In genomic region chr1:115852206-115852605, GRCm38 (mm10) we compare ENCODE assay signal across 24 mouse cellular contexts.
A peak's percentile ranks its signal among the peaks of the same experiment; 100 is the strongest.
DNase-seq lines count a peak whose midpoint lies in the region; ATAC-seq and TF ChIP-seq lines count a peak whose summit lies in the region.
"Had no signal": no experiment of that assay in that cellular context is flagged by ENCODE, and none has a peak within 500 bp of the region (broad histone marks: within the 10 kb centered on the region; RNA-seq: fewer than 3 reads in every experiment).

No protein-coding gene starts in this region.

- no peak for TF ChIP-seq CTCF in left cerebral cortex, adult 2 months (IDR thresholded peaks at IDR 0.05)

- no peak overlapping the region for H3K4me3 ChIP-seq in left cerebral cortex, adult 2 months
- H3K4me3 ChIP-seq: forebrain, embryonic 12.5 days; heart, adult 2 months; heart, embryonic 10.5 days; heart, embryonic 13.5 days had no signal

- intact Hi-C loops in left cerebral cortex, adult 2 months (cut with DNase I), result no loop called here
- intact Hi-C loops in left cerebral cortex, postnatal 36 days (cut with DNase I), result no loop called here

- 0 out of 2 replicates have a peak overlapping the region, but pooled peaks have one; percentile 36 for H3K27ac ChIP-seq in left cerebral cortex, adult 2 months
- H3K27ac ChIP-seq: forebrain, embryonic 12.5 days; heart, adult 2 months; heart, embryonic 10.5 days; heart, embryonic 13.5 days; hindbrain, embryonic 14.5 days; hindbrain, postnatal 0 days had no signal

- DNase-seq in frontal cortex, postnatal 36 days (ENCODE audit: low spot score in 2 of 2), result no peak
- DNase-seq in left cerebral cortex, adult 2 months (ENCODE audit: extremely low spot score in 1 of 2, low spot score in 2 of 2), result no peak
- DNase-seq in left cerebral cortex, postnatal 36 days (ENCODE audit: low spot score in 2 of 2), result no peak
- DNase-seq in telencephalon, adult 2 months (ENCODE audit: low read depth, low spot score), result peak; percentile 65
- DNase-seq in urinary bladder, postnatal 4 days (ENCODE audit: low spot score in 2 of 2), result no peak
- DNase-seq: adrenal gland, adult 2 months; adrenal gland, postnatal 14 days; cerebellum, adult 18-20 months; cerebellum, adult 9-10 months; cerebellum, postnatal 14 days; gastrocnemius, postnatal 36 days; heart, adult 2 months; heart, postnatal 14 days; heart, postnatal 4 days had no signal

- ATAC-seq in frontal cortex, adult (ENCODE audit: low TSS enrichment), result peak; percentile 92
- ATAC-seq: CD4-positive, CD25-positive, alpha-beta regulatory T cell, adult 4 months; forebrain, embryonic 16.5 days; hindbrain, postnatal 0 days; inflammation-experienced regulatory T-cells, adult 6 months; intestine, embryonic 16.5 days had no signal
